Mouse (Mus musculus) embryonic stem cell, embryonic (primary cell): ENCODE results near the gene Tmem270.

Experiments
- CTCF ChIA-PET, 4 experiments: fragments of 300-600 bp in 2 of 4; fragments of 350-600 bp in 2 of 4; sonication (Branson Sonifier 250); formaldehyde crosslinking; loops; one replicate each; lab custom pipeline; 2022; ENCODE audit warnings: inconsistent platforms in 2 of 4; lab: Charles Lee
- POLR2A ChIA-PET, 4 experiments: fragments of 300-600 bp in 2 of 4; fragments of 350-600 bp in 2 of 4; sonication (Branson Sonifier 250); formaldehyde crosslinking; loops; one replicate each; lab custom pipeline; 2022; ENCODE audit warnings: antibody characterized with exemption in 4 of 4, inconsistent platforms in 1 of 4; lab: Charles Lee

Tmem270 gene

DNA sequence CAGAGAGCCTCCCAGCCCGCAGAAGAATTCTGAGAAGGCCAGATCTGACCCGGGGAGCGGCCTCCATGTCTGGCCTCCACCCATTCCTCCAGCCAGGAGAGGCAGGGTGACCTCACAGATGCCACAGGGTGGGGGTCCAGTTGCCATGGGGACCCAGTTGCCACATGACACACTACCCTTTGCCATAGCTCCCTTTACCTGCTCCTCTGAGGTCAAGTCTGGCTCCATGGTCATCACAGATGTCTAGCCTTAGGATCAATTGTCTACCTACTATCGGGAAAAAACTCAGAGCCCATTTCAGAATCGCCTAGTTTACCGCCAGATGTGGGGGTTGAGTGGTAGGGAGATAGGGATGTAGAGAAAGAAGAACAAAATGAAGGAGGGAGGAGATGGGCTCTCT, at the start of gene Tmem270:
Tmem270 (minus strand) TSS at position 101 of the 400 bp plus-strand sequence.
- ChIA-PET POLR2A (interaction anchor here (0.8 to 1.7 kb wide), 44 partner anchors 10 to 228 kb away, joined by 3 to 34 read pairs (median 4); partner anchors contain the start of genes Abhd11 (in 3 of the 4), Cldn3 (in 2 of the 4), Cldn4 (in 2 of the 4) and Mettl27 (in 2 of the 4)), CTCF (interaction anchor here (0.6 to 3.7 kb wide), 168 partner anchors 8 to 487 kb away, joined by 3 to 220 read pairs (median 5); partner anchors contain the start of genes Abhd11 (in 4 of the 4), Mettl27 (in 4 of the 4), Cldn13 (in 3 of the 4) and Cldn3 (in 3 of the 4))

DNA sequence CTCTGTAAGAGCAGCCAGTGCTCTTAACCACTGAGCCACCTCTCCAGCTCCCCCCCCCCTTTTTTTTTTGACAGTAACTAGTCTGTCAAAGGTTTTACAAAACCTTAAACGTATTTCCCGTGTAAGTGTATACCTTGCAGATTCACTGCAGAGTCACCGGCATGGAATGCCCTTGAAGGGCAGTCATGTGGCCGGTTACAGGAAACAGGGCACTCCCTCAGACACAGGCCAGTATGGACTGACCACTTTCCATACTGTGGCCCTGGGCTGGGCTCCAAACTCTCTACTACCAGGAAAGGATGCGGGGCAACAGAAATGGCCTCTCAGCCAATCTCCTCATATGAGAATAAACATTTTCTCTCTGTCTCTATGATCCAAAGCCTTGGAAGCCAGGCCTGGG, 49.0 kb upstream of the Tmem270 start:
- ChIA-PET POLR2A (interaction anchor here in 3 of 4 experiments (1.0 to 21.8 kb wide), 7 partner anchors 10 to 54 kb away, joined by 3 to 1092 read pairs (median 32); partner anchors contain the start of genes Cldn4 (in 3 of the 3), Mettl27 (in 3 of the 3) and Abhd11 (in 1 of the 3)), CTCF (interaction anchor here in 3 of 4 experiments (0.6 to 5.1 kb wide), 5 partner anchors 8 to 48 kb away, joined by 3 to 19 read pairs (median 5); no protein-coding TSS in a partner anchor)

DNA sequence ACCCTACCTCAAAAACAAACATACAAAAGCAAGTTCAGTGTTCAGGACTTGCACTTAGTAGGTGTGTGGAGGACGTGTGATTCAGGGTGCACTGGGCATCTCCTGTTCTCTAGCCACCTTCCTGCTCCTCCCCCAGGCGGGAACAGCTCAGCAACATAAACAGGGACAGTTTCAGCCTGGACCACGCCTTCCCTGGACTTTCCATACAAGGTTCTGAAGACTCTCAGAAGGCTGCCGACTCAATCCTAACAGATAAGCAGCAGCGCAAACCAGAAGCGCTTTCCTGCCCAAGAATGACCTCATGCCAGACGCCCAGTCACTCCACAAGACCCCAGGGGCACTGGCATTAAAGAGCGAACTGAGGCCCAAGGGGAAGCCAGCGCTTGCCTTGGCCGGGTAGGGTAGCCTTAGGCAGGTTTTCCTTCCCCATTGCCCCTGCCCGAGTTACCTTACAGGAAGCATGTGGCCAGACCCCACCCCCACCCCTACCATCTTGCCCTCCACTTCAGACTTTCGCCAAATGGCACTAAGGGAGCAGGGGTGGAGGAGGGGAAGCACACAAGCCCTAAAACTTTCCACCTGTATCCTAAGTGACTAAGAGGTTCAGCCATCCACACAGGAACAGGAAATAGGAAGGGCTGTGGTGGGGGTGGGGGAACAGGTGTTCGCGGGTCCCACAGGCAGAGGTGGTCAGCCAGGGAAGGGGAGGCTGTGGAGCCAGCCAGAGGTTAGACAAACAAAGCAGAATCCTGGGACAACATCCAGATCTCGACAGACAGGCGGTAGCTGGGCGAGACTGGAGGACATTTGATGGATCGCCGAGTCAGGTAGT, 44.7 kb upstream of the Tmem270 start:
- CTCF ChIA-PET, result interaction anchor here in 3 of 4 experiments (0.5 to 5.1 kb wide), 6 partner anchors 10 to 503 kb away, joined by 3 to 19 read pairs (median 4); no protein-coding TSS in a partner anchor

DNA sequence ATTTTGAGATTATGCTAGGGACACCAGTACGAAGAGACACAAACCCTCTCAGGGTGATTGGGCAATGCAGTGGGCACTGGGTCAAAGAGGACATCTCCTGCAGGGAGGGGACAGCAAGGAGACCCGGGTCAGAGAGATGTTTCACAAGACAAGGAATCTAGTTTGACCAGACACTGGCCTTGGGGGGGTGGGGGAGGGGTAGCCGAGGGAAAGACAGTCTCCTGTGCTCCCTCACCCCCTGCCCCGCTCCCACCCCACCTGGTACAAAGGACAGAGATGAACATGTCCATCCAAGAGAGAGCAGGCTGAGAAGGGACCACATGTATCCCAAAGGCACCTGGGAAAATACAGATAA, 41.5 kb upstream of the Tmem270 start:
- POLR2A ChIA-PET, result interaction anchor here in 3 of 4 experiments (1.0 to 25.0 kb wide), 21 partner anchors 11 to 221 kb away, joined by 3 to 1092 read pairs (median 22); partner anchors contain the start of genes Mettl27 (in 2 of the 3), Abhd11 (in 1 of the 3), Cldn3 (in 1 of the 3) and Cldn4 (in 1 of the 3)
- CTCF ChIA-PET, result interaction anchor here in 1 of 4 experiments (0.9 to 1.7 kb wide), 3 partner anchors 15 to 18 kb away, joined by 4 to 14 read pairs (median 10); no protein-coding TSS in a partner anchor

More for the DNA sequence above, 44.7 kb upstream of the Tmem270 start:
- POLR2A ChIA-PET, result interaction anchor here in 3 of 4 experiments (0.6 to 21.8 kb wide), 15 partner anchors 8 to 58 kb away, joined by 3 to 1092 read pairs (median 9); partner anchors contain the start of genes Mettl27 (in 3 of the 3), Cldn4 (in 2 of the 3), Abhd11 (in 1 of the 3) and Cldn3 (in 1 of the 3)

DNA sequence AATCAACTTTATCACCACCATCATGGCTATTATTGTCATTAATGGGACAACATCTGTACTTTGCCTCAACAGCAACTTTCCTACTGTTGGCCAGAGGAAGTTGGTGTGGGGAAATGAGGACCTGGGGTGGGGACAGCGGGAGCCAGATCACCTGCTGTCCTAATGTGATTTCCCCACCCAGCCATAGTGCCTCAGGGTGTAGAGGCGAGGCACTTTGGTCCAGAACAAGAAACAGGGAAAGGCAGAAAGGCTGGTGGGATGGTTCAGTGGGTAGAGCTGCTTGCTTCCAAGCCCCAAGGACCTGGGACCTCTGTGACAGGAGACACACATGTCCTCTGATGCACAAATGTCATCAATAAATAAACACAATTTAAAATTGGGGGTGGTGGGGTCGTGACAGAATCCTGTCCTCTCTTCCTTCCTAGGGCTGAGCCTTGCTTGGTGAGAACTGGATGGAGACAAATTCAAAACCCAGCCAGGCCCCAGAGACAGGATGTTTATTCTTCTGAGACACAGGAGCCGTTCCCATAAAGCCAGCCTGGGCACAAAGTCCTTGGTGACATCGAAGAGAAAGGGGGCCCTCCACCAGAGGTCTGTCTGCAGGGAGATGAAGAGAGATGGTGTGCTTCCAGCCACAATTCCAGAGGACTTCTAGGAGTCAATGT, 41.0 kb upstream of the Tmem270 start:
- ChIA-PET CTCF (interaction anchor here in 3 of 4 experiments (0.6 to 2.4 kb wide), 12 partner anchors 11 to 85 kb away, joined by 3 to 24 read pairs (median 4); partner anchors contain the start of gene Mettl27 (in 1 of the 3)), POLR2A (interaction anchor here (0.6 to 25.0 kb wide), 60 partner anchors 6 to 987 kb away, joined by 3 to 1092 read pairs (median 6); partner anchors contain the start of genes Cldn3 (in 4 of the 4), Mettl27 (in 4 of the 4), Abhd11 (in 3 of the 4) and Cldn13 (in 2 of the 4))

DNA sequence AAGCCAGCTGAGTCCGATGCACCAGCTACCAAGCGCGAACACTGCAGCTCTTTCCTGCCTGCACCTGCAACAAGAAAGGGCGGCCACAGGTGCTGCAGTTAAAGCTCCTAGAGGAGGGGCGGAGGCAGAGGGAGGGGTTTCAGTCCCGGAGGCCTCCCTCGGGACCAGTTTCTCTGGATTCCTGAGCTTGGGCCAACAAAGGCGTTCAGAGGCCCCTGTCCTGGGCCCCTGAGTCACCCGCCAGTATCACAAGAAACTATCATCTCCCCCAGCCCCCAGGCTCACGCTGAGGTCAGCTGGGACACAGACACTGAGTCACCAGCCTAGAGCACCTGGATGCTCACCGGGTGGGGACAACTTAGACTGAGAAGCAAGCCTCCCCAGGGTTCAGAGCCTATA, 40.3 kb upstream of the Tmem270 start, which contains the start of gene Cldn4:
Cldn4 (minus strand) TSS at position 78 of the 399 bp plus-strand sequence.
- ChIA-PET POLR2A (interaction anchor here (0.6 to 25.0 kb wide), 73 partner anchors 7 to 1015 kb away, joined by 3 to 1092 read pairs (median 5); partner anchors contain the start of genes Cldn3 (in 4 of the 4), Mettl27 (in 4 of the 4), Abhd11 (in 3 of the 4) and Cldn13 (in 2 of the 4)), CTCF (interaction anchor here (0.6 to 2.8 kb wide), 15 partner anchors 10 to 86 kb away, joined by 3 to 24 read pairs (median 4); partner anchors contain the start of genes Cldn3 (in 1 of the 4) and Mettl27 (in 1 of the 4))

DNA sequence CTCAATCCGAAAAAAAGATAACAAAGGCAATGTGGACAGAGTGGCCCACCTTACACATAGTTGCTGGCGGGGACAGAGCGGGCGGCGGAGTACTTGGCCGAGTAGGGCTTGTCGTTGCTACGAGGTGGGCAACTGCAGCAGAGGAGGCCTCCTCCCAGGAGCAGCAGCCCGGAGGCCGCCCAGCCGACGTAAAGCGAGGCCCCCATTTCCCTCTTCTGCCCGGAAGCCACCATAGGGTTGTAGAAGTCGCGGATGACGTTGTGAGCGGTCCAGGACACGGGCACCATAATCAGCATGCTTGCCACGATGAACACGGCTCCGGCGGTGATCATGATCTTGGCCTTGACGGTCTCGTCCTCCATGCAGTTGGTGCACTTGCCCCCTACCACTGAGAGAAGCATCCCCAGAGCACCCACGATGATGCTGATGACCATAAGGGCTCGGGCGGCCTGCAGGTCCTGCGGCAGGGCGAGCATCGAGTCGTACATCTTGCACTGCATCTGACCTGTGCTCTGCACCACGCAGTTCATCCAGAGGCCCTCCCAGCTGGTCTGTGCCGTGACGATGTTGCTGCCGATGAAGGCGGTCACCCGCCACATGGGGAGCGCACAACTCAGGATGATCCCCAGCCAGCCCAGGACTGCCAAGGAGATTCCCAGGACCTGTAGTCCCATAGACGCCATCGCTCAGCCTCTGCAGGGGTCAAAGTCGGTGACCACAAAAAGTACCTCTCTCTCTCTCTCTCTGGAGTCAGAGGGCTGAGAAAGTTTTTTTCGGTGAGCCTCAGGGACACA, 39.7 kb upstream of the Tmem270 start:
- ChIA-PET POLR2A (interaction anchor here (0.5 to 25.0 kb wide), 80 partner anchors 7 to 1016 kb away, joined by 3 to 1092 read pairs (median 5); partner anchors contain the start of genes Cldn3 (in 4 of the 4), Mettl27 (in 4 of the 4), Abhd11 (in 3 of the 4) and Cldn13 (in 2 of the 4)), CTCF (interaction anchor here in 3 of 4 experiments (0.6 to 2.8 kb wide), 17 partner anchors 9 to 1238 kb away, joined by 3 to 24 read pairs (median 4); partner anchors contain the start of genes Mettl27 (in 2 of the 3) and Cldn3 (in 1 of the 3))

DNA sequence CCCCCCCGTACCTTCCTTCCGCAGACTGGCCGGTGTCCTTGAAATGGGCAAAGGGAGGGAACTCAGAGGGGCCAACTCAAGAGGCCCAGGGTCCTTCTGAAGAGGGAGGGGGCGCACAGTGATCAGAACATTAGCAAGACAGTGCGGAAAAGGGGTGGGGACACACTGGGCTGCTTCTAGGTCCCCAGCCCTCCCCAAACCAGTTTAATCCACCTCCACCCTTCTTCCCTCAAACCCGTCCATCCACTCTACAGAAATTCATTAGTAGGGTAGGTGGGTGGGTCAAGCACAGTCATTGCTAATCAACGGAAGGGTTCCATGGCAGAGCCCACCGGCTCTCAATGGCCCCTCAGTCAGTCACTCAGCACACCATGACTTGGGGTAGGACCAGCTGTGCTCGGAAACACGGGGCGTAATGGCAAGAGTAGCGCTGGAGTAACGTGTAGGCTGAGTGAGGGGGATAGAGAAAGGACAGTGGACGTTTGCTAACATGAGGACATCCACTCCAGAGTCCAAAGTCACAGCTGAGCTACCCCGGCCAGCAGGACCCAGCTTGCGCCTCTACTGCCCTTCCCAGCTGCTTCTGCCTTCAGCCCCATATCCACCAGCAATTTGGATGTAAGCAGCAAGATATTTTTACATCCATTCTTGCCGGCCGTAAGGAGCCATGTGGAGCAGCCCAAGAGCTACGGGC, 38.9 kb upstream of the Tmem270 start:
- POLR2A ChIA-PET, result interaction anchor here (0.5 to 25.0 kb wide), 48 partner anchors 8 to 990 kb away, joined by 3 to 1092 read pairs (median 8); partner anchors contain the start of genes Mettl27 (in 4 of the 4), Abhd11 (in 3 of the 4), Cldn3 (in 3 of the 4) and Cldn13 (in 1 of the 4)
- CTCF ChIA-PET, result interaction anchor here (0.6 to 2.8 kb wide), 7 partner anchors 12 to 1239 kb away, joined by 3 to 24 read pairs (median 7); partner anchors contain the start of gene Mettl27 (in 1 of the 4)

DNA sequence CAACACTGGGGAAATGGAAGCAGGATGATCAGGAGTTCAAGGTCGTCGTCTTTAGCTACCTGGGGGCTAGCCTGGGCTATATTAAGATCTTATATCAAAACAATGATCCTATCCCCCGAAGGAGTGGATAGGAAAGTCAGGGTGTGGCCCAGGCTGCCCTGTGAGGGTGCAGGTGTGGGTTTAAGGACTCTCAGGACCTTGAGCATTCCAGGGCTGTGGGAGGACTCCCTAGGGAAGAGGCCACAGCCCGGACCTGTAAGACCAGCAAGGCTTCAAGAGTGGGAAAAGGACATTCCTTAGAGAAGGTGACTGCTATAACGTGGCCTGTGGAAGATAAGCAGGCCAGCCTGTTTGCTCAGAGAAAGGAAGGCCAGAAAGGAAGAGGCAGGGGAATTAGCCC, 37.6 kb upstream of the Tmem270 start:
- CTCF ChIA-PET, result interaction anchor here in 3 of 4 experiments (0.6 to 2.8 kb wide), 9 partner anchors 11 to 37 kb away, joined by 3 to 17 read pairs (median 3); partner anchors contain the start of gene Mettl27 (in 1 of the 3)
- POLR2A ChIA-PET, result interaction anchor here (0.6 to 25.0 kb wide), 33 partner anchors 7 to 943 kb away, joined by 3 to 1092 read pairs (median 8); partner anchors contain the start of genes Mettl27 (in 4 of the 4), Abhd11 (in 2 of the 4), Cldn3 (in 2 of the 4) and Hspb1 (in 1 of the 4)

DNA sequence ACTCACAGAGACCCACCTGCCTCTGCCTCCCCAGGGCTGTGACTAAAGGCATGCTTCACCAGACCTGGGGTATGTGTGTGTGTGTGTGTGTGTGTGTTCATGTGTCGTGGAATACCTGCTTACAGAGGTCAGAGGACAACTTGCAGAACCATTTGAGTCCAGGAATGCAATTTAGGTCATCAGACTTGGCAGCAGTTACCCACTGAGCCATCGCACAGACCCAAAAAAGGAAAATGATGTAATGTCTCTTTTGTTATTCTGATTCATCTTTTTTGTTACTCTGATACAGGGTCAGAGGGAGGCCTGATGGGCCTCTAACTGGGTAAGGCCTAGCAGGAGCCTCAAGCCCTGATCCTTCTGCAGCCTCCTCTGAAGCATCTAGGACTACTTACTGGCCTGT, 36.2 kb upstream of the Tmem270 start:
- CTCF ChIA-PET, result interaction anchor here in 2 of 4 experiments (0.6 to 1.6 kb wide), 2 partner anchors 23 to 956 kb away, joined by 4 to 10 read pairs; no protein-coding TSS in a partner anchor
- POLR2A ChIA-PET, result interaction anchor here (0.9 to 25.0 kb wide), 20 partner anchors 9 to 360 kb away, joined by 3 to 1092 read pairs (median 13); partner anchors contain the start of genes Mettl27 (in 3 of the 4), Abhd11 (in 2 of the 4) and Cldn3 (in 2 of the 4)

DNA sequence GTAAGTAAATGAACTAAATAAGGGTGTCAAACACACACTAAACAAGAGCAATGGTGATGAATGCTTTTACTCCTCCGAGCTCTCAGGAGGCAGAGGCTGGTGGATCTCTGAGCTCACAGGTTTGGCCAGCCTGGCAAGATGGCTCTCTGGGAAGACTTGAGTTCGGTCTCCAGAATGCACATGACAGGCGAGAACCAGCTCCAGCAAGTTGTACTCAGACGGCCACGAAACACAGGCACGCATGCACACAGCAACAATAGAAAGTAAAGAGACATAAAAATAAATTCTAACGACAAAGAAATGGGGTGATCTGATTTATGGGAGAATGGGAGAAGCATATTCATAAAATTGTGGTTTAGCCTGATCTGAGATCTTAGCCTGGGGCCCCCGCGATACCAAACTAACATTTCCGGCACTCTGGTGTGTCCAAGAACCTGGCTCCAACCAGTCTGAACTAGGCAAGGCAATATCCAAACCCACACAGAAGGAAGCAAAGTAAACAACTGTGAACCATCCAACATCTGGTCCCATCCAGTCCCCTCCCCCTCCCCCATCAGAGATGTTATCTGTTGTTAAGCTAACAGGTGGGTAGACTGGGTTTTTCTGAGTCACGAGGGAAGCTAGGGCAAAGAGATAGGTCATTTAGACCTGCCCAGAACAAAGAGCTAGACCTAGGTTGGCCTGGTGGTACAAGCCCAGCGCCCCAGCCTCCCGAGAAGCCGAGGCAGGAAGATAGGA, 35.1 kb upstream of the Tmem270 start:
- POLR2A ChIA-PET, result interaction anchor here (0.5 to 25.0 kb wide), 54 partner anchors 8 to 1016 kb away, joined by 3 to 1092 read pairs (median 6); partner anchors contain the start of genes Mettl27 (in 4 of the 4), Abhd11 (in 3 of the 4), Cldn3 (in 3 of the 4) and Cldn13 (in 1 of the 4)
- CTCF ChIA-PET, result interaction anchor here (0.6 to 2.0 kb wide), 15 partner anchors 8 to 1767 kb away, joined by 3 to 11 read pairs (median 4); partner anchors contain the start of genes Mettl27 (in 2 of the 4) and Abhd11 (in 1 of the 4)

DNA sequence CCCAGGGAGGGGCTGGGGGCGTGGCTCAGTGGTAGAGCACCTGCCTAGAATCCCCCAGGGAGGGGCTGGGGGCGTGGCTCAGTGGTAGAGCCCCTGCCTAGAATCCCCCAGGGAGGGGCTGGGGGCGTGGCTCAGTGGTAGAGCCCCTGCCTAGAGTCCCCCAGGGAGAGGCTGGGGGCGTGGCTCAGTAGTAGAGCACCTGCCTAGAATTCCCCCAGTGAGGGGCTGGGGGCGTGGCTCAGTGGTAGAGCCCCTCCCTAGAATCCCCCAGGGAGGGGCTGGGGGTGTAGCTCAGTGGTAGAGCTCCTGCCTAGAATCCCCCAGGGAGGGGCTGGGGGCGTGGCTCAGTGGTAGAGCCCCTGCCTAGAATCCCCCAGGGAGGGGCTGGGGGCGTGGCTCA, 33.0 kb upstream of the Tmem270 start:
- CTCF ChIA-PET, result interaction anchor here in 2 of 4 experiments (0.6 to 1.3 kb wide), 3 partner anchors 26 to 357 kb away, joined by 3 to 6 read pairs (median 5); no protein-coding TSS in a partner anchor
- POLR2A ChIA-PET, result interaction anchor here (0.6 to 25.0 kb wide), 14 partner anchors 6 to 70 kb away, joined by 3 to 1092 read pairs (median 6); partner anchors contain the start of genes Cldn3 (in 2 of the 4), Abhd11 (in 1 of the 4) and Cldn4 (in 1 of the 4)

DNA sequence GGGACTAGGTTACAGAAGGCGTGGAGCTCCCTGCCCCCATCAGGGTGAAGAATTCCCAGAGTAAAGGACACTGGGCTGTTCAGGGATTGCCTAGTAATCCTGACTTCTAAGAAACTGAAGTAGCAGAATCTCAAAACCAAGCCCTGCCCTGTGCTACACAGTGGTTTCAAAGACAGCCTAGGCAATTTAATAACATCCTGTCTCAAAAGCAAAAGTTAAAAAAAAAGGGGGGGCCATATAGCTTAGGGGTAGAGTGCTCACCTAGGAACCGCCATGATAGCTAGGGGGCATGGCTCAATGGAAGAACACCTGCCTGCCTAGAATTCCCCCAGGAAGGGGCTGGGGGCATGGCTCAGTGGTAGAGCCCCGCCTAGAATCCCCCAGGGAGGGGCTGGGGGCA, 32.5 kb upstream of the Tmem270 start:
- CTCF ChIA-PET, result interaction anchor here in 3 of 4 experiments (0.6 to 2.9 kb wide), 4 partner anchors 26 to 357 kb away, joined by 3 to 9 read pairs (median 6); partner anchors contain the start of gene Tmem270 (in 1 of the 3)

More for the DNA sequence above, 32.5 kb upstream of the Tmem270 start:
- POLR2A ChIA-PET, result interaction anchor here (0.8 to 25.0 kb wide), 11 partner anchors 6 to 416 kb away, joined by 3 to 1092 read pairs (median 20); partner anchors contain the start of genes Abhd11 (in 1 of the 4), Cldn3 (in 1 of the 4) and Cldn4 (in 1 of the 4)
